Mouse (Mus musculus) CD4-positive, CD25-positive, alpha-beta regulatory T cell, adult 4 months (primary cell): ENCODE measurements around the gene Hmx1. TPM values are rescaled to one million over a fixed set of nuclear protein-coding genes. Genes with fewer than 3 reads are reported as not detected.

Source experiments
- ATAC-seq: one replicate; pipeline ENCODE4 v1.8.0; 2017
- polyA plus RNA-seq, 2 experiments: library from polyadenylated mRNA; unstranded; fragments of 100-300 nt; shearing (Covaris generic); gene quantifications; one replicate each; pipeline ENCODE4 v1.2.1; 2017

Gene Hmx1
- not detected for polyA plus RNA-seq

DNA sequence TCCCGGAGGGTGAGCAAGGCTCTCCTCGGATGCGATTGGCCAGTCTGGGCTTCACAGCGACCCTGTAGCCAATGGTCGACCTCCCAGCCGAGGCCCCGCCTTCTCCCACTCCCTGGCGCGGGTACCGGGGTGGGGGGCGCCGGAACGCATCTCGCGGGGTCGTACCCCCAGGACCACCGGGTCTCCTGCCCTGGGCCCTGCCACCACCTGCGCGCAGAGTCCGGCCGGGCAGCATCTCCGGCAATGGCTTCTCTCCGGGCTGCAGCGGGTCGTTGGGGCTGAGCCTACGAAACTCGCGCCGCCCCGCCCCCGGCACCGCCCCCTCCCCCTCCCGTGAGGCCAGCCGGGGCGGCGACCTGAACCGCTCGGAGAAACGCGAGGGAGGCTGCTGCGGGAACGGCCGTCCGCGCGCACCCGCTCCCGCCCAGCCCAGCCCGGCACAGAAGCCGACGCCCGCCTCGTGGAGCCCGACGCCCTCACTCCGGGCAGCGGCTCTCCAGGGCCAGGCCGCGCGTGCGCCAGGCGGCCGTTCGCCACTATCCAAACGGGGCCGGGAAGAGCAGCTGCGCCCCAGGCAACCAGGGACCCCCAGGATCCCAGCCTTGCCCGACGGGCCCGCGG lies at the start of gene Hmx1:
Hmx1 (plus strand) TSS at position 618 of the 621 bp plus-strand sequence.
- no peak for ATAC-seq

DNA sequence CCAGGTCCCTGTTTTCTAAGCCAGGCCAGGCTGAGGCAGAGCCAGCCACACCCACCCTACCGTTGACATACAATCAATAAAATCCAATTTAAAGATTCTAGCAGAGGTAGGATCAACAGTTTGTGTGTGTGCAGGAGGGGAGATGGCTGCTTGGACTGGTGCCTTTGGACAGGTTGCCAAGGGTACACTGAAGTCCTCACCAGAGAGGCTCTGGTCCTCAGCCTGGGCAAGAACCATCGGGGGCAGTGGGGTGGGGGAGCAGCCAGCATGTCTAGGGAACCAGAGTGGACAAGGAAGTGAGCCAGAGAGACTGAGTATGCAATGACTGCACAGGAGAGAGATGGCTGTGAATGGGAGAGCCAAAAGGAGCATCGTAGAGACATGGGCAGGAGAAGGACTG lies 43.8 kb upstream of the Hmx1 start:
- no peak for ATAC-seq

DNA sequence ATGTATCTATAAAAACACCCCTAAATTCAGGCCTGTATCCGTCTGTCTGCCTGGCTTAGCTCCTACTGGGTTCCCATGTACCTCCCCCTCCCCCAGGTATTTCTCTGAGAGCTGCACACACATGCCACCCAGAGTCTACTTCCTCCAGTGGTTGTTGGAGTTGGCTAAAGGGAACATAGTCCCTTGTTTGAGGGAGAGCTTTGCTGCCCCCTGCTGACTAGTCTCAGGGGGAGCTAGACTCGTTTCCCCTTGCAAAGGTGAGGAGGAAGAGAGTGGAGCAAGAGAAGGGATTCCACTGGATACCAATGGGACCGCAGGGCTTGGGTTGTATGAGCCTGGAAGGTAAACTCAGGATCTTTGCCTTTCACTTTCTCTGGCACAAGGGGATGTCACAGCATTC lies 40.1 kb upstream of the Hmx1 start:
- ATAC-seq: no peak

DNA sequence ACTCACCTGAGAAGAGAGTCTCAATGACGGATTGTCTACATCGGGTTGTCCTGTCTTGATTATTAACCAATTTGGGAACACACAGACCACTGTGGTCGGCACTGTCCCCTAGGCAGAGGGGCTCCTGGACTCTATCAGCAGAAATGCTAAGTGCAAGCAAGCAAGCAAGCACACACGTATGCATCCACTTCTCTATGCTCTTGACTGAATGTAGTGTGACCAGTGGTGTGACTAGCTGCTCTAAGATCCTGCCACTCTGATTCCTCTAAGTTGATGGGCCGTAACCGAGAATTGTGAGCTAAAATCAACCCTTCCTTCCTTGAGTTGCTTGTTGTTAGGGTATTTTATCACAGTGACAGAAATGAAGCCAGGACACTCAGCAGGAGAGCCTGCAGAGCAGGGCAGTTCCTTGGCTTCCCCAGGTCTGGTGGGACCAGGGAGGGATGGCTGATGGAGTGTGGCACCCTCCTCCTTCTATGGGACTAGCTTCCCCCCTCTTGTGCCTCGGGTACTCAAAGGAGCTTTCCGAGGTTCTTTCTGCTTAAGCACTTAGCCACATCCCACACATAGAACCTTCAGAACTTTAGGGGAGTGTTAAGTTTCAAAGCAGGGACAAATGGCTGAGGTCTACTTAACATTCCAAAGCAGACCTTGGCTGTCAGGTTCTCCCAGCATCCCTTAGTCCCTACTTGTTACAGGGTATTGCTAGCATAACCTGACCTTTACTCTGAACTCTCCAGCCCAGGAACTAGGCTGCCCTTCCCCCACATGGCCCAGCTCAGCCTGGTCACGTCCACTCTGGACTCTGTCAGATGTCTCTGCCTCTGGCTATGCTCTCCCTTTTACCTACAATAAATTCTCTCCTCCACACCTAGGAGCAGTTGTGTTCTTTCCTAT lies 31.1 kb upstream of the Hmx1 start:
- no peak for ATAC-seq

DNA sequence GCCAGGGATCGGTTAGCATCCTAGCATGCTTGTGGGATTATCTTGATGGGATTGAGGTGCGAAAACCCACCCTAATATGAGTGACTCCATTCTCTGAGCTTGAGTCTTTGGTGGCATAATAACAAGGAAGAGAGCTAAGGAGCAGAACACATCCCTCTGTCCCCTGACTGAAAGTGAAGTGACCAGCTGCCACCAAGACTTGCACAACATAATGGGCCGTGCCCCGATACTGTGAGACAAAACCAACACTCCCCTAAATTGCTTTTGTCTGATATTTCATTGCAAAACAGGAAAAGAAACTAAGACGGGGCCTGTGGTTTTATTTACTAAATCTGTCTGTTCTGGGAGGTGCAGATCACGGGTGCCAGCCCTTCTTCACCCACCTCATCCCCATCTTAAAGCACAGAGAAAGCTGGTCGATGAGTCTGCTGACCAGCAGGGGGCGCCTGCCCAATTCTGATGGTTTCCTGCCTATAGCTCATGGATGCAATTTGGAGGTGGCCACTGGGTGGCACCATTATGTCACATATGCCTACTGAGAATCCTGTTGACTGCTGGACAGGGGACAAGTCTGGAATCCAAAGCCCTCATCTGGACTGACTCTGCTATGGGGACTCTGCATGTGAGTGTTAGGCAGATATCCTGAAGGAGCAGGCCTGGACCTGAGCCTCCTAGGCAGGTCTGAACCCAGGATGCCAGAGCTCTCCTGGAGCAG lies 27.2 kb upstream of the Hmx1 start:
- ATAC-seq: peak; percentile 47

DNA sequence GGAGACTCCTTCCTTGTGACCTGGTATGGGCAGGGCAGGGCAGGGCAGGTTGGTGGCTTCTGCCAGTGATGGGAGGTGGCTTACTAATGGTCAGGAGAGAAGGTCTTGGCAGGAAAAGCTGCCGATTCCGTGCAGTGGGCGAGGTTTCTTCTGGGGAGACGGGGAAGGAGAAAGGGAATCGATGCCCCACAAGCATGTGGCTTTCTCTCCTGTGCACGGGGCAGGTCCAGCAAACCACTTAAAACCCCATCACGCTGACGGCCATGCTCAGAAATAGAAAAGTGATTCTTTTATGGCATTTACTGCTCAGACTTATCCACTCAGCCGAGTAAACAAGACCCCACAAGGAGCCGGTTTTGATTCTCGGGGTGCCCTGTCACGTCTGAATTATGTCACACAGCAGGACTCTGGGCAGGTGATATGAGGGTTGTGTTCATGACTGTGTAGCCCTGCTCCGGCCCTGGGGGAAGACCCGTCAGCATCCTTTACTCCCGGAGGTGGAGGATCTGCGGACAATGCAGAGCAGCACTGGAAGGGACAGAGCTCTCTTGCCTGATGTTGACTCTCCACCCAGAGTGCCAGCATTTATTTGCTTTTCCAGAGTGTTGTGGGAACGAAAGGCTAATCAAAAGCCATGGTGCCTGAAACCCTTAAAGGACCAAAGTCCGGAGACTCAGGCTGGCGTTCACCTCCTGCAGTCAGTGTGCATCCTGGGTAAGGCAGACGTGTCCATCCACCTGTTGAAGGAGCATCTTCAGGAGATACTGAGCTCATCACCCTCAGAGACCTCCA lies 22.5 kb upstream of the Hmx1 start:
- no peak for ATAC-seq

DNA sequence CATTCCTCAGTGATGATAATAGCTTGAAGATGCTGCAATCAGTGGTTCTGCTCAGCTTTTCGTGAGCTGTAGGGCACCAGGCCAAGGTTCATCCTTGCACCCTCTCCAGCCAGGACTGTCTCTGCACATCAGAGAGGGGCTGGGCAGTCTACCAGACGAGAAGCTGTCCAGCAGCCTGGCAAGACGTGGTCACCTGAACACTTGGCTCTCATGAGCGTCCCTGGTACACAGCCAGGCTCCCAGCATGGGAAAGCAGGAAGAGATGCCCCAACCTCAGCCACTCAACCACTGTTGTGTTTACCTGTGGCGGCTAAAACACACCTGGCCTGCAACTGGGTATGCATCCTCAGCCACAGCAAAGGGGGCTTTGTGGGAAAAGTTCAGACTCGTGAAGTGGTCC lies 20.0 kb upstream of the Hmx1 start:
- no peak for ATAC-seq

DNA sequence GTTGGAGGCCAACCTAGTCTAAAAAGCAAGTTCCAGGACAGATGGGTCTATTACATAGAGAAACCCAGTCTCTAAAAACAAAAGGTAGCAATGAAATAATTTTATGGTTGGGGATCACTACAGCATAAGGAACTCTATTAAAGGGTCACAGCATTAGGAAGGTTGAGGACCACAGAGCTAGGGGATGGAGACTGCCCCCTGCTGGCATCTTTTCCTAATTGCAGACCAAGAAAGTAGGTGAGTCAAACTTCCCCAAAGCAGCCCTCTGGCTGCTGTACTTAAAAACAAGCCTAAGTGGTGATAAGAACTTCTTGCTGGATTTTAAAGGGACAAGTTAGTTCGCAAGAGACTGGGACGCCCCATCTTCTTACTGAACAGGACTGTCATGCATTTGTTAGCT lies 9.8 kb upstream of the Hmx1 start:
- no peak for ATAC-seq

DNA sequence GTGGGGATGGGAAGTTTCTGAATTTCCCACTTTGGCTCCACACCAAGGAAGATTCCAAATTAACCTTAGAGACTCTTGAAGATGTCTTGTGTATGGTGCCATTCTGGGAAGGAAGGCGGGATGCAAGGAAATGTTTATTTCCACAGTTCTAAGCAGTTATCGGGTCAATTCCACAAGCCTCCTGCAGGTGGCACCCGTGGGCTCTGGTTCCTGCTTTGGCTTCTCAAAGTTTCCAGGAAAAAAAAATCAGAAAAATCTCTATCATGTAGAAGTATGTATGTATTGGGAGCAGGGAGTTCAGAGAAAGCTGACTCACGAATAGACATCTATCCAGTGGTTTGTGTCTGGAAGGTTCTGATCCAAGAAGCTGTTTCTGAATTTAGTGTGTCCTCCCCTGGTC lies 9.1 kb upstream of the Hmx1 start:
- ATAC-seq: no peak

DNA sequence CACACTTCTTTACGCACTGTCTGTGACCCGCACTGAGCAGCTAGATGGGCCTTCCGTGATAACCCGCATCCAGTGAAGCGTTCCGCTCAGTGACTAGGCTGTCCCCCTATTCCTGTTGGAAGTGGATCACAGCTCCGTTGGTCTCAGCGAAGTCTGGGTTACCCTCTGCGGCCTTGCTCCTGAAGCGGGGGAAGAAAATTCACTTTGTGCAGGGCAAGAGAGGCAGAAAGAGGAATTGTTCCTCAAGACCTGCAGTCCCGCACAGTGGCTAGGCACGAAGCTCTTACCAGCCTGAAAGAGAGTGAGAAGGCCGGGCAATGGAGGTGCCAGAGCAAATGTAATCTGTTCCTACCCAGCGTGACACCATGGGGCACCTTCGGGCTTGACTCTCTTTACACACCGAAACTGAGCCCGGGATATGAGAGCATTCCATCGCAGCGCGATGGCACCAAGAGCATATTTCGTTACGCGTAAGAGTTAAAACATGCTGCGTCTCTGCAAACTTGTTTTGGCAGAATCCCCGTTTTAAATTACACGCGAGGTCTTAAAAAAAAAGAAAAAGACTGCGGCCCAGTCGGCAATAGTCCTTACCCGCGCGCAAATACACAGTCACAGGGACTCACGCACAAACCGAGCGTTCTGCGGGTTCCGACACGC lies 946 bp upstream of the Hmx1 start:
- ATAC-seq: no peak

DNA sequence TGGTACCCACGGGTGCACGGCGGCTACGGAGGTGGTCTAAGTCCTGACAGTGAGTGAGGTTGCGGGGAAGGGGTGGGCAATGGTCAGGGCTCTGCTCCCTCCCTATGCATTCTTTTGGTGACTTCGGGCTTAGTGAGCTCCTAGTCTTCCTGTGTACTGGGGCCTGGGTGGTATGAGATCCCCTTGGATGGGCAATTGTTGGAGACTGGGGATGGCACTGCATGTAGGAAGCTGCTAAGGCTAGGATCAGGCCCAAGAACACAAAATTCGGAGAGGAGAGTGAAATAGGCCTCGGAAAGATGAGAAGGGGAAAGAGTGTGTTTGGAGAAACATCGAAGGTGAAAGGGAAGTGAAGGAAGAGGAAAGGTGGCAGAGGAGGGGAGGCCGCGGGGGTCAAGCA lies 533 bp downstream of the Hmx1 start:
- ATAC-seq: no peak

DNA sequence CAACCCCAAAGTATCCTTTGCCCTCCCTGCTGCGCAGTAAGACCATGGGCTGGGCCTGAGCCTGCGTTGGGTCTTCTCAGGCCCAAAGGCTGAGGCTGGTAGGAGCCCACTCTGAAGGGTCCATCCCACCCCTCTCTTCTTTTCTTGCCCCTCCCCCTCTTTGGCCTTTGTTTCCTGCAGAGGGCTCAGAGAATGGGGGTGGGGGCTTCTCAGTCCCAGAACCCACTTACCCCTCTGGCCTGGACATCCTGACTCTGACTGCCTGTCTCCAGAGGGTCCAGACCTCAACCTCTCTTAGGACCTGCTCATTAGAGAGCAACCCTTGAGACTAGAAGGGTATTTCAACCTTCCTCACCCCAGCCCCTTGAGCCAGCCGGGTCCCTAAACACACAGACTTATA lies 1.0 kb downstream of the Hmx1 start:
- no peak for ATAC-seq

DNA sequence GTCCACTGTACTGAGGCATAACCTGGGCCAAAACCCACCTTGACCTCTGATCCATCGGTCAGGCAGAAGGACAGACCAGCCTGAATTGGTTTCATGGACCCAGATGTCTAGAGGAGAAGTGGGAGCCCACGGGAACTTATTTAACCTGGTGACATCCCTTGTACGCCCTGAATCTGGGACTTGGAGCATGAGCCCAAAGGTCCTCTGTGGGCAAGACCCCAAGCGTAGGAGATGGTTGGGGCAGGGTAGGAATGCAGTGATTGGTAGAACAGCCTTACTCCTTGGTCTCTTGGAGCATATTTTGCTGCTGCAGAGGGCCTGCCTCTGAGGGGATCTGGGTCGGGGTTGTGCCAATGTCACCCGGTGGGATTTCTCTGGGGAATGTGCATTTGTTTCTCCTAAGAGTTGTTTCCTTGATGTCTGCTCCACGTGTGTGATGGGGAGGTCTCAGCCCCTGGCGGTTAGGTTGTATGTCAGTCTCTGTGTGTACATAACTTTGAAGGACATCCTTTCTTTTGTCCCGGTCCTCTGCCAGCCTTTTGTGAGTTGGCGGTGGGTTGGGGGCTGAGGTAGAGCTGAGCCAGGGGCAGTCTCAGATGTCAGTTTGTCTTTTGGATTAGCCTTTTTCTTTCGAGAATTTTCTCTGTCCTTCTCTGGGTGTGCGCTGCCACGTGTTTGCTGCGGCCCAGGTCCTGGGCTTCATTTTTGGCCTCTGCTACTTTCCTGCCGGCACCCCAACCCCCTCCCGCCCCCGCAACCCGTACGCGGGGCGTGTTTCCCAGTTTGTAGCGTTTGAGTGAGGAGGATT lies 2.1 kb downstream of the Hmx1 start:
- ATAC-seq: no peak

DNA sequence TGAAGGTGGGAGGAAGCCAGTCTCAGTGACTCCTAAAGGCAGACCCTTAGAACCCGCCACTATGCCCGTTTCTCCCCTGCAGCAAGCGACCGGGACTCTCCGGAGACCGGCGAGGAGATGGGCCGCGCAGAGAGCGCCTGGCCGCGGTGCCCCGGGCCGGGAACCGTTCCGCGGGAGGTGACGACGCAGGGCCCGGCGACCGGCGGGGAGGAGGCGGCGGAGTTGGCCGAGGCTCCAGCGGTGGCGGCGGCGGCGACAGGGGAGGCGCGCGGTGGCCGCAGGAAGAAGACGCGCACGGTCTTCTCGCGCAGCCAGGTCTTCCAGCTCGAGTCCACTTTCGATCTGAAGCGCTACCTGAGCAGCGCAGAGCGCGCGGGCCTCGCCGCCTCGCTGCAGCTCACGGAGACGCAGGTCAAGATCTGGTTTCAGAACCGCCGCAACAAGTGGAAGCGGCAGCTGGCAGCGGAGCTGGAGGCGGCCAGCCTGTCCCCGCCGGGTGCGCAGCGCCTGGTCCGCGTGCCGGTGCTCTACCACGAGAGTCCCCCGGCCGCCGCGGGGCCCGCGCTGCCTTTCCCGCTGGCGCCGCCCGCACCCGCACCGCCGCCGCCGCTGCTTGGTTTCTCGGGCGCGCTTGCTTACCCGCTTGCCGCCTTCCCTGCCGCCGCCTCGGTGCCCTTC lies 2.9 kb downstream of the Hmx1 start:
- no peak for ATAC-seq

DNA sequence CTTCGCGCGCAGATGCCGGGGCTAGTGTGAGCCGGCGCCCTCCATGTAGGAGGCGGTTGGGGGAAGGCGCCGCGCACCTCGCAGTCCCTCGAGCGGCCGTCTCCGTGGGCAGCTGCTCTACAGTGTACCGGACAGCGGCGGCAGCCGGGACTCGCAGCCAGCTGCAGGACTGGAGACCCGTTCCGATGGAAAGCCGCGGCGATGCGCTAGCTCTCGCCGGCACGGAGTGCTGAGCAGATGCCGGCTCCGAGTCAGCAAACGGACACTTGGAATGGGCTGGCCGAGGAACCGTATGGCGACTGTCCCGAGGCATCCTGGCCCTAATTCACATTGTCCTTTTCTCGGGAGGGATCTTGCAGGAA lies 3.4 kb downstream of the Hmx1 start:
- ATAC-seq: no peak

DNA sequence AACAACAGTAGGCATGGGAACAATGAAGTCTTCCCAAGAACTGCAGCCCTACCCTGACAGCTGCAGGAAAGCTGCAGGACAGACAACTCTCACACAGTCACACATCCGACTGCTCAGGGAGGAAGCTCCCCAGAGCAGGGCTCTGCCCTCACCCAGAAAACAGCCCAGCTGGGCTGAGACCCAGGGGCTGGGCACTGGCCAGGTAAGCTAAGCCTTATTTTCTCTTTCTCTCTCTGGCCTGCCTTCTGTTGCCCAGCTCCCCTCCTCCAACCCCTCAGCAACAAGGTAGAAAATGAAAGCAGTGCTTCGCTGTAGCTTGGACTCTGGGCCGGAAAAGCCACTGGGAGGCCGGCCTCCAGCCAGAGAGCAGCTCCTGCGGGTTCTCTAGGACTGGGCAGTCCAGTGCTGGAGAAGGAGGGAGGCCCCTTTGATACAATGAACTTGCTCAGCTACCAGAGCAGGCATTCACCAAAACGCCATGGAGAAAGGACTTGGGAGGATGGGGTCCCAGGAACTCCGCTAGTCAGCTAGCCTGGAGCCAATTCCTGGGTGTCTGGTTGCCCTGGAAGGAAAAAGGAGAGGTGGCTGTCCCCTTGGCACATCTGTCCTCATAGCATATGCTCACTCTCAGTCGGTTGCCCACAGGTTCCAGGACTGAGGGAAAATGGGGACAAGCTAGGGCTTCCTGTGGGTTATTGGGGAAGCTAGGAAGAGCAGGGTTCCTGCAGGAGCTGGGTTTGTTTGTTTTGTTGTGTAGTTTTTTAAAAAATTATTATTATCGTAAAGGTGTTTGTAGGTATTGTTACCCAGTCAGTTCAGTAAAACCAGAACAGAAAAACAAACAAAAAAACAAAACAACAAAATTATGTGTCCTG lies 6.9 kb downstream of the Hmx1 start:
- no peak for ATAC-seq

DNA sequence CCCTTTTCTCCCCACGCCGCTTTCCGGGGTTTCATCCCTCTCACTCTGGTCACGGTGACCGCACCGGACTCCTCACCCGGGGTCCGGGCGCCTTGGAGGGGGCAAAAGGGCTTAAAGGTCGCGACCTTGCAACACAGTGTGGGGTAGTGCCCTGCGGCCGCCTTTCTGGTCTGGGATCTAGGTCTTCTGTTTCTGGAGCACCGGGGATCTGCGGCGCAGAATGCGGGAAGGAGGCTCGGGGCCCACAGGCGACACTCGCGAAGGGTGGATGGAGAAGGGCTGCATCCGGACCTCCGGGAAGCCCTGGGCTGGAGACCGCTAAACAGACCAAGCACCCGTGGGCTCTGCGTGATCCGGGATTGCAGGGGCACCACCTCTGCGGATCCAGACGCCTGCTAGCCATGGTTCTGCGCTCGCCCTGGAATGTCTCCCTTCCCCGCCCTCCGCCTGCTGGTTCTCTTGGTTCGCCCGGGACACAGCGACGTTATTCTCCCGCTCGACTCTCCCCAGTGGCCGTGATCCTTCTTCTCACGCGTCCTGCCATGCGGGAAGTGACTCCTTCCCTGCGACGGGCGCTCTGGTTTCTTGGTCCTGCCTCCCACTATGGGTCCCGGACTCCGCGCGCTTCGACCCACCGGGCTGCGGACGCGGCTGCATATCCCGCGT lies 8.2 kb downstream of the Hmx1 start:
- ATAC-seq: no peak

DNA sequence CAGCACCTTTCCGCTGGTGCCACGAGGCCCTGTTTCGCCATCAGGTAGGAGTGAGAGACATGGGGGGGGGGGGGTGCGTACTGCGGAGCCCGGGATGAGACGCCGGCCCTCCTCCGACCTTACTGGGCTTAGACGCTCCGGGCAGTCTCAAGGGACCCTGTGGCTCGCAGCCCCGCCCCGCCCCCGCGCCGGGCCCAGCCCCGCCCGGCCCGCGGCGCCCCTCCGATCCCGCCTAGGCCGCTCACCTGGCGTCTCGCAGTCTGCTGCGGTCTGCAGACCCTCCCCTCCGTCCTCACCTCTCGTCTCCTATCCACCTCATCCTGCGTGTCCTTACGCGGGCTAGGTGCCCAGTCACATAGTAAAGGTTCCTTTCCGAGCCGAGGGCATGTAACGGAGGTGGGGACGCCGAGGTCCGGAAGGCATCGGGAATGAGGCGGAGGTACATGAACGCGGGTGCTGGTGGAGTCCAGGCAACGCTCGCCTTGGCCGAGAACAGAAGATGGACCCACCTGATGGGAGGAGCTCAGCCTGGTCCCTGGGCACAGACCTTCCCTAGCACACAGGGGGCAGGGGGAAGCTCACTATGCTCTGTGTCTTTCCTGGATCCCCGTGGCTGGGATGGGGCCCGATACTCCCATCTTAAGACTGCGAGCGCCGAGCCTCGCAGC lies 8.9 kb downstream of the Hmx1 start:
- ATAC-seq: no peak
